20 mouse cellular contexts compared by ENCODE assay signal in the genomic region with DNA sequence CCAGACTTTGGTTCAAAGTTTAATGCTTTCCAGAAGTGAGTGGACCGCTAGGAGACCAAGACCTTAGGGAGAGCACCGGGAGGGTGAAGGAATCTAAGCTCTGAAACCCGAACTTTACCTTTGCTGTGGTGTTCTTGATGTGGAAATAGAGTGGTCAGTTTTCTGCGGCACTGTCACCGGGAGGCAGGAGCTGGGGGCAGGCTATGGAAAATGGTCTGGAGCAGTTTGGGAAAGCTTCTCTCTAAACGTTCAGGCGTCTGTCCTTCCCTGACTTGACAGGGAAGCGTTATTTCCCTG. TPM values are rescaled to one million over a fixed set of nuclear protein-coding genes. Genes with fewer than 3 reads are reported as not detected.
DNase-seq lines count a peak whose midpoint lies in the region; ATAC-seq and TF ChIP-seq lines count a peak whose summit lies in the region.
"Had no signal": no experiment of that assay in that cellular context is flagged by ENCODE, and none has a peak within 500 bp of the region (broad histone marks: within the 10 kb centered on the region; RNA-seq: fewer than 3 reads in every experiment).

No protein-coding gene starts in this region.

- H3K27me3 ChIP-seq in heart, embryonic 10.5 days (ENCODE audit: insufficient read depth, poor library complexity, severe bottlenecking): peaks cover 94% of the 10 kb centered on the region
- H3K27me3 ChIP-seq in kidney, postnatal 0 days (ENCODE audit: insufficient read depth, low read length): peaks cover 54% of the 10 kb centered on the region
- peaks cover 58% of the 10 kb centered on the region for H3K27me3 ChIP-seq in hindbrain, embryonic 11.5 days (ENCODE audit: control insufficient read depth, insufficient read depth, low read length)
- H3K27me3 ChIP-seq in limb, embryonic 15.5 days: peaks cover 74% of the 10 kb centered on the region

- under 1% methylated on average over 8 of the region's 8 CpGs for WGBS in heart, embryonic 10.5 days
- WGBS in kidney, postnatal 0 days: 2% methylated on average over 8 of the region's 8 CpGs
- WGBS in hindbrain, embryonic 11.5 days: 2% methylated on average over 8 of the region's 8 CpGs
- under 1% methylated on average over 8 of the region's 8 CpGs for WGBS in limb, embryonic 15.5 days

- TF ChIP-seq CTCF in kidney, postnatal 0 days (IDR thresholded peaks at IDR 0.05; ENCODE audit: low read depth): no peak

- H3K4me1 ChIP-seq in heart, embryonic 10.5 days: peaks cover 16% of the 10 kb centered on the region
- H3K4me1 ChIP-seq in kidney, postnatal 0 days (replicated peaks; ENCODE audit: insufficient read depth, low read length): peaks cover 5% of the 10 kb centered on the region; the same call in 1 of the 2 replicates
- no peaks in the 10 kb centered on the region; the same call in 1 of the 2 replicates for H3K4me1 ChIP-seq in hindbrain, embryonic 11.5 days (replicated peaks; ENCODE audit: control insufficient read depth, insufficient read depth, low read length)
- peaks cover 20% of the 10 kb centered on the region for H3K4me1 ChIP-seq in limb, embryonic 15.5 days

- no peak for ATAC-seq in kidney, postnatal 0 days (replicated peaks; ENCODE audit: low FRiP score, low read depth)
- no peak for ATAC-seq in hindbrain, embryonic 11.5 days (ENCODE audit: low FRiP score)
- no peak for ATAC-seq in limb, embryonic 15.5 days (ENCODE audit: insufficient number of reproducible peaks, low FRiP score, low TSS enrichment, low read depth)

- DNase-seq in heart, embryonic 10.5 days (ENCODE audit: low spot score): no peak
- DNase-seq in heart, adult 18-20 months: no peak
- no peak for DNase-seq in kidney, postnatal 0 days (ENCODE audit: low spot score)
- DNase-seq in kidney, postnatal 10 days: no peak
- DNase-seq in hindbrain, embryonic 11.5 days (ENCODE audit: low spot score): peak; percentile 54
- DNase-seq in layer of hippocampus, adult 18-20 months (ENCODE audit: low spot score in 2 of 2): no peak
- no peak for DNase-seq in adrenal gland, adult 8-10 months
- DNase-seq: adrenal gland, postnatal 25 days; B cell, adult 2 months; cerebellum, postnatal 36 days; kidney, adult 8-10 months; layer of hippocampus, adult 9-11 months; lung, adult 18-20 months; right cerebral cortex, adult 18-20 months; thymus, adult 2 months had no signal

- no peak overlapping the region for H3K9ac ChIP-seq in kidney, postnatal 0 days (ENCODE audit: low read depth, low read length)
- H3K9ac ChIP-seq in hindbrain, embryonic 11.5 days (ENCODE audit: low read depth, low read length): no peak overlapping the region
- H3K9ac ChIP-seq in limb, embryonic 15.5 days: no peak overlapping the region

- peak overlapping the region; percentile 8; the same call in 1 of the 2 replicates for H3K4me3 ChIP-seq in heart, embryonic 10.5 days
- H3K4me3 ChIP-seq in kidney, postnatal 0 days (replicated peaks; ENCODE audit: low read depth, low read length): 0 out of 2 replicates have a peak overlapping the region, but pooled peaks have one; percentile 0
- peak overlapping the region; percentile 4; the same call in 1 of the 2 replicates for H3K4me3 ChIP-seq in hindbrain, embryonic 11.5 days (ENCODE audit: low read depth, low read length)
- peak overlapping the region; percentile 17; the same call in 1 of the 2 replicates for H3K4me3 ChIP-seq in limb, embryonic 15.5 days

- H3K27ac ChIP-seq in heart, embryonic 10.5 days: no peak overlapping the region
- H3K27ac ChIP-seq in kidney, postnatal 0 days: no peak overlapping the region
- no peak overlapping the region for H3K27ac ChIP-seq in hindbrain, embryonic 11.5 days (ENCODE audit: low read depth, low read length)
- H3K27ac ChIP-seq in limb, embryonic 15.5 days: no peak overlapping the region

- H3K36me3 ChIP-seq in heart, embryonic 10.5 days: no peaks in the 10 kb centered on the region
- H3K36me3 ChIP-seq in kidney, postnatal 0 days (ENCODE audit: insufficient read depth, low read length): no peaks in the 10 kb centered on the region
- H3K36me3 ChIP-seq in hindbrain, embryonic 11.5 days (ENCODE audit: control insufficient read depth, insufficient read depth, low read length): no peaks in the 10 kb centered on the region
- H3K36me3 ChIP-seq in limb, embryonic 15.5 days: no peaks in the 10 kb centered on the region
- H3K36me3 ChIP-seq: G1E had no signal

- no peaks in the 10 kb centered on the region for H3K9me3 ChIP-seq in heart, embryonic 10.5 days
- no peaks in the 10 kb centered on the region for H3K9me3 ChIP-seq in kidney, postnatal 0 days (replicated peaks; ENCODE audit: low read length)
- no peaks in the 10 kb centered on the region for H3K9me3 ChIP-seq in hindbrain, embryonic 11.5 days (ENCODE audit: control insufficient read depth, low read length)
- H3K9me3 ChIP-seq in limb, embryonic 15.5 days: no peaks in the 10 kb centered on the region
- H3K9me3 ChIP-seq: G1E had no signal

- no peak overlapping the region for H3K4me2 ChIP-seq in kidney, postnatal 0 days (ENCODE audit: low read length)
- H3K4me2 ChIP-seq in hindbrain, embryonic 11.5 days (replicated peaks; ENCODE audit: low read depth, low read length): peak overlapping the region; percentile 28
- no peak overlapping the region for H3K4me2 ChIP-seq in limb, embryonic 15.5 days

RNA-seq across cellular contexts. Expression of gene Olig3, which starts 5.9 kb away (rescaled TPM):
- not detected in 2 replicates for polyA plus RNA-seq in heart, embryonic 10.5 days (2016; fragmentation: Nextera tagmentation; extraction: Ambion mirVana)
- total RNA-seq in heart, adult 18-20 months (2021): not detected
- not detected in 2 replicates for polyA plus RNA-seq in kidney, postnatal 0 days (2015; fragmentation: Nextera tagmentation; extraction: Ambion mirVana)
- polyA plus RNA-seq in hindbrain, embryonic 11.5 days (2014; fragmentation: Nextera tagmentation; extraction: Ambion mirVana): 46.6 and 58.5 TPM in 2 replicates
- not detected in 2 replicates for polyA plus RNA-seq in limb, embryonic 15.5 days (2015; fragmentation: Nextera tagmentation; extraction: Ambion mirVana)
- total RNA-seq in layer of hippocampus, adult 18-20 months (2021): not detected
- not detected for total RNA-seq in adrenal gland, adult 8-10 months (2022)
- total RNA-seq: adrenal gland, postnatal 25 days; granulocyte monocyte progenitor cell, adult 5-6 weeks; left cerebral cortex, postnatal 36 days had no signal
- polyA plus RNA-seq: frontal cortex, adult 2 months; G1E had no signal

Comparison
In these comparisons a context has a peak if more than half of its experiments do, and no peak if none do; other contexts are left out.
1. RNA of gene Olig3, which starts 5.9 kb away (polyA plus RNA-seq): 46.6 to 58.5 TPM in hindbrain, embryonic 11.5 days; not detected in heart, embryonic 10.5 days, not detected in kidney, postnatal 0 days and not detected in limb, embryonic 15.5 days; every median in the first group is over 10 times any median in the second.
2. Peak in every context shown above with its lines, with median percentiles within 50 percentile points of each other: H3K4me3 ChIP-seq.